Mouse (Mus musculus) CH12.LX (cell line): ENCODE results near the gene Cx3cr1. TPM values are rescaled to one million over a fixed set of nuclear protein-coding genes. Genes with fewer than 3 reads are reported as not detected.
A peak's percentile ranks its signal among the peaks of the same experiment; 100 is the strongest.

Source experiments
- DNase-seq: peaks from one replicate; pipeline ENCODE4 v3.0.0-alpha.2; 2013; ENCODE audit errors: extremely low read depth
- H3K27ac ChIP-seq: 2 replicates; pipeline ENCODE4 v1.5.1; 2012; ENCODE audit warnings: low read depth, mild to moderate bottlenecking, control low read depth, moderate library complexity; ENCODE audit not compliant: insufficient read depth
- H3K27me3 ChIP-seq: replicated peaks from 2 replicates; pipeline ENCODE3; 2012; ENCODE audit warnings: inconsistent platforms
- H3K36me3 ChIP-seq, 2 experiments: replicated peaks in 1 of 2; 2 replicates each; pipeline versions ENCODE3 to v1.6.1; 2012; ENCODE audit warnings: inconsistent platforms in 1 of 2, low read length in 1 of 2, mild to moderate bottlenecking in 1 of 2, mixed read lengths in 1 of 2, moderate library complexity in 1 of 2; ENCODE audit not compliant: control insufficient read depth in 1 of 2, insufficient read depth in 1 of 2
- H3K4me1 ChIP-seq, 2 experiments: 2 replicates each; pipeline ENCODE4 v1.6.1; 2012; ENCODE audit warnings: inconsistent platforms in 1 of 2, moderate library complexity in 1 of 2; ENCODE audit not compliant: insufficient read depth in 2 of 2, control insufficient read depth in 1 of 2
- H3K4me2 ChIP-seq: 2 replicates; pipeline ENCODE4 v1.6.1; 2012; ENCODE audit warnings: low read depth, mild to moderate bottlenecking, control low read depth; ENCODE audit not compliant: poor library complexity, insufficient read depth, severe bottlenecking
- H3K4me3 ChIP-seq, 3 experiments: fragments of 150-350 bp in 1 of 3; sonication (generic) in 1 of 3; replicated peaks in 1 of 3; 2 replicates each; pipeline versions ENCODE3 to v1.5.1; 2011 to 2012; ENCODE audit warnings: low read depth in 2 of 3, low read length in 2 of 3, mild to moderate bottlenecking in 2 of 3, moderate library complexity in 2 of 3, control low read depth in 1 of 3, improper control_type of control experiment in 1 of 3, inconsistent platforms in 1 of 3, mixed read lengths in 1 of 3; ENCODE audit not compliant: poor library complexity in 1 of 3
- H3K79me2 ChIP-seq: replicated peaks from 2 replicates; pipeline ENCODE4 v1.6.1; 2012; ENCODE audit warnings: mild to moderate bottlenecking, moderate library complexity; ENCODE audit not compliant: control insufficient read depth, poor library complexity, insufficient read depth, severe bottlenecking; ENCODE audit errors: extremely low read depth
- H3K9ac ChIP-seq: 2 replicates; pipeline ENCODE4 v1.6.1; 2012; ENCODE audit warnings: low read depth, mild to moderate bottlenecking, control low read depth, moderate library complexity; ENCODE audit not compliant: insufficient read depth
- H3K9me3 ChIP-seq: replicated peaks from 2 replicates; pipeline ENCODE3; 2012; ENCODE audit warnings: low read length, inconsistent platforms, mixed read lengths
- BHLHE40 ChIP-seq: IDR thresholded peaks from 2 replicates; pipeline ENCODE4 v1.6.1; 2011; ENCODE audit warnings: mild to moderate bottlenecking, low read depth, low read length, improper control_type of control experiment
- CTCF ChIP-seq, 2 experiments: IDR thresholded peaks in 1 of 2; conservative IDR thresholded peaks in 1 of 2; 2 replicates each; pipeline ENCODE4 v1.5.1; 2011 to 2012; ENCODE audit warnings: low read depth in 2 of 2, low read length in 2 of 2, improper control_type of control experiment in 1 of 2, inconsistent platforms in 1 of 2, mild to moderate bottlenecking in 1 of 2, moderate library complexity in 1 of 2
- IRF4 ChIP-seq: IDR thresholded peaks from 2 replicates; pipeline ENCODE4 v1.6.1; 2014; ENCODE audit warnings: low read depth, mild to moderate bottlenecking, inconsistent platforms, low read length, improper control_type of control experiment
- MEF2A ChIP-seq: IDR thresholded peaks from 2 replicates; pipeline ENCODE4 v1.6.1; 2014; ENCODE audit warnings: low read depth, mild to moderate bottlenecking, inconsistent platforms, low read length, improper control_type of control experiment, borderline replicate concordance
- NELFE ChIP-seq: IDR thresholded peaks from 2 replicates; pipeline ENCODE4 v1.6.1; 2011; ENCODE audit warnings: low read depth, low read length, improper control_type of control experiment
- POLR2AphosphoS2 ChIP-seq: IDR thresholded peaks from 2 replicates; pipeline ENCODE4 v1.6.1; 2011; ENCODE audit warnings: low read depth, low read length, improper control_type of control experiment
- RAD21 ChIP-seq: IDR thresholded peaks from 2 replicates; pipeline ENCODE4 v1.6.1; 2011; ENCODE audit warnings: low read depth, mild to moderate bottlenecking, low read length, improper control_type of control experiment, moderate library complexity
- dilution Hi-C: fragments of 300-500 bp; cut with MboI; formaldehyde crosslinking; loops from 2 replicates; pipeline ENCODE4 v1.14.3; 2020; ENCODE audit warnings: low sequenced_read_pairs; ENCODE audit not compliant: extremely low pct_unique_long_range_greater_than_20kb, extremely low pct_ligation_motif_present
- in situ Hi-C: fragments of 300-500 bp; cut with MboI; formaldehyde crosslinking; loops from 3 replicates; pipeline ENCODE4 v1.14.3; 2019; ENCODE audit warnings: low sequenced_read_pairs, low pct_ligation_motif_present, low pct_unique_long_range_greater_than_20kb, mixed read lengths
- polyA plus RNA-seq: library from polyadenylated mRNA; unstranded; fragments of >175 nt; gene quantifications from 2 replicates; pipeline ENCODE4 v1.2.1, GENCODE M21; 2012; ENCODE audit warnings: low read depth; ENCODE audit not compliant: insufficient read length
- total RNA-seq, 2 experiments: library from RNA; depleted of rRNA; stranded (reverse); fragments of 300-350 nt in 1 of 2; fragments of >200 nt in 1 of 2; gene quantifications; 2 replicates each; pipeline ENCODE4 v1.2.3; 2012 to 2014

Cx3cr1 gene
- total and polyA plus RNA-seq, 3 experiments: 0.06 TPM; not detected in 2

GRCm38 (mm10) chr9:119853071-119853846 lies 216.4 kb downstream of the Cx3cr1 start:
- no peak for DNase-seq
- dilution Hi-C loops: no loop called here
- H3K9me3 ChIP-seq: peaks cover 5% of the 10 kb centered on the region

GRCm38 (mm10) chr9:119852347-119853030 lies 217.2 kb downstream of the Cx3cr1 start:
- TF ChIP-seq CTCF (conservative IDR thresholded peaks at IDR 0.05 in 1 of 2, IDR thresholded peaks at IDR 0.05 in 1 of 2; ENCODE audit: low read depth in 2 of 2, low read length in 2 of 2): peak; percentile 22 to 47
- no peak for TF ChIP-seq NELFE
- dilution Hi-C loops: no loop called here
- Histone ChIP-seq H3K27ac (no peak overlapping the region), H3K36me3 (no peaks in the 10 kb centered on the region), H3K4me1 (peaks cover 1 to 6% of the 10 kb centered on the region in 2 experiments), H3K4me2 (no peak overlapping the region), H3K27me3 (no peaks in the 10 kb centered on the region), H3K9ac (no peak overlapping the region), H3K79me2 (no peaks in the 10 kb centered on the region), H3K4me3 (no peak overlapping the region), H3K9me3 (peaks cover 3% of the 10 kb centered on the region)
- in situ Hi-C loops: no loop called here
- DNase-seq: peak; percentile 20

More at GRCm38 (mm10) chr9:119853071-119853846, 216.4 kb downstream of the Cx3cr1 start:
- no peak overlapping the region for H3K27ac ChIP-seq
- no peak overlapping the region for H3K4me2 ChIP-seq
- H3K27me3 ChIP-seq: no peaks in the 10 kb centered on the region
- no peaks in the 10 kb centered on the region for H3K79me2 ChIP-seq
- H3K4me3 ChIP-seq: no peak overlapping the region
- TF ChIP-seq MEF2A (no peak), IRF4 (no peak), POLR2AphosphoS2 (no peak), BHLHE40 (no peak), RAD21 (peak; percentile 16)
- peaks cover 0 to 5% of the 10 kb centered on the region in 2 experiments; a peak in 2 of 4 replicates for H3K4me1 ChIP-seq
- H3K9ac ChIP-seq: no peak overlapping the region
- H3K36me3 ChIP-seq: no peaks in the 10 kb centered on the region
- in situ Hi-C loops: no loop called here

Other genes starting within 250 kb of the Cx3cr1 start
- 0.04 and 0.13 TPM in 2 replicates for gene Scn11a, start 244.4 kb downstream of the Cx3cr1 start, total RNA-seq (2012; rRNA removed)
- gene Scn11a, start 244.4 kb downstream of the Cx3cr1 start, total RNA-seq (2014; rRNA removed): 0.13 and 0.23 TPM in 2 replicates
- 0.54 and 0.63 TPM in 2 replicates for gene Scn11a, start 244.4 kb downstream of the Cx3cr1 start, polyA plus RNA-seq
- 26.7 and 26.9 TPM in 2 replicates for gene Wdr48, start 175.0 kb downstream of the Cx3cr1 start, total RNA-seq (2012; rRNA removed)
- 31.0 and 32.3 TPM in 2 replicates for gene Wdr48, start 175.0 kb downstream of the Cx3cr1 start, total RNA-seq (2014; rRNA removed)
- 31.6 and 32.0 TPM in 2 replicates for gene Wdr48, start 175.0 kb downstream of the Cx3cr1 start, polyA plus RNA-seq
- 10.9 and 12.6 TPM in 2 replicates for gene Gorasp1, start 132.3 kb downstream of the Cx3cr1 start, total RNA-seq (2012; rRNA removed)
- gene Gorasp1, start 132.3 kb downstream of the Cx3cr1 start, total RNA-seq (2014; rRNA removed): 8.7 TPM in 2 replicates
- gene Gorasp1, start 132.3 kb downstream of the Cx3cr1 start, polyA plus RNA-seq: 8.6 and 9.2 TPM in 2 replicates
- 0.13 and 0.21 TPM in 2 replicates for gene Ttc21a, start 132.3 kb downstream of the Cx3cr1 start, total RNA-seq (2012; rRNA removed)
- gene Ttc21a, start 132.3 kb downstream of the Cx3cr1 start, total RNA-seq (2014; rRNA removed): 0.19 TPM in 1 of 2 replicates, not detected in the other
- 0.47 and 0.48 TPM in 2 replicates for gene Ttc21a, start 132.3 kb downstream of the Cx3cr1 start, polyA plus RNA-seq
- gene Csrnp1, start 85.2 kb downstream of the Cx3cr1 start, total RNA-seq (2012; rRNA removed): 15.5 and 15.7 TPM in 2 replicates
- 5.7 and 8.6 TPM in 2 replicates for gene Csrnp1, start 85.2 kb downstream of the Cx3cr1 start, total RNA-seq (2014; rRNA removed)
- 7.8 and 8.1 TPM in 2 replicates for gene Csrnp1, start 85.2 kb downstream of the Cx3cr1 start, polyA plus RNA-seq
- gene Xirp1, start 46.3 kb downstream of the Cx3cr1 start, total RNA-seq (2012; rRNA removed): not detected in 2 replicates
- not detected in 2 replicates for gene Xirp1, start 46.3 kb downstream of the Cx3cr1 start, total RNA-seq (2014; rRNA removed)
- gene Xirp1, start 46.3 kb downstream of the Cx3cr1 start, polyA plus RNA-seq: not detected in 2 replicates
- not detected in 2 replicates for gene Ccr8, start 22.2 kb upstream of the Cx3cr1 start, total RNA-seq (2012; rRNA removed)
- not detected in 2 replicates for gene Ccr8, start 22.2 kb upstream of the Cx3cr1 start, total RNA-seq (2014; rRNA removed)
- gene Ccr8, start 22.2 kb upstream of the Cx3cr1 start, polyA plus RNA-seq: not detected in 2 replicates
- gene Slc25a38, start 40.5 kb upstream of the Cx3cr1 start, total RNA-seq (2012; rRNA removed): 20.3 and 25.3 TPM in 2 replicates
- 22.3 and 24.3 TPM in 2 replicates for gene Slc25a38, start 40.5 kb upstream of the Cx3cr1 start, total RNA-seq (2014; rRNA removed)
- 24.4 and 26.1 TPM in 2 replicates for gene Slc25a38, start 40.5 kb upstream of the Cx3cr1 start, polyA plus RNA-seq
- gene Rpsa, start 57.8 kb upstream of the Cx3cr1 start, total RNA-seq (2012; rRNA removed): 3,568 and 3,991 TPM in 2 replicates
- gene Rpsa, start 57.8 kb upstream of the Cx3cr1 start, total RNA-seq (2014; rRNA removed): 4,012 and 4,053 TPM in 2 replicates
- gene Rpsa, start 57.8 kb upstream of the Cx3cr1 start, polyA plus RNA-seq: 3,250 and 3,563 TPM in 2 replicates
- gene Mobp, start 79.8 kb upstream of the Cx3cr1 start, total RNA-seq (2012; rRNA removed): not detected in 2 replicates
- not detected in 2 replicates for gene Mobp, start 79.8 kb upstream of the Cx3cr1 start, total RNA-seq (2014; rRNA removed)
- gene Mobp, start 79.8 kb upstream of the Cx3cr1 start, polyA plus RNA-seq: 0.17 TPM in 1 of 2 replicates, not detected in the other
- not detected in 2 replicates for gene Myrip, start 231.6 kb upstream of the Cx3cr1 start, total RNA-seq (2012; rRNA removed)
- gene Myrip, start 231.6 kb upstream of the Cx3cr1 start, total RNA-seq (2014; rRNA removed): not detected in 2 replicates
- not detected in 2 replicates for gene Myrip, start 231.6 kb upstream of the Cx3cr1 start, polyA plus RNA-seq